In genomic region chr6:90705738-90706137, GRCm38 (mm10) we compare ENCODE assay signal across 11 mouse cellular contexts.
DNase-seq lines count a peak whose midpoint lies in the region; ATAC-seq and TF ChIP-seq lines count a peak whose summit lies in the region.
"Had no signal": no experiment of that assay in that cellular context is flagged by ENCODE, and none has a peak within 500 bp of the region (broad histone marks: within the 10 kb centered on the region; RNA-seq: fewer than 3 reads in every experiment).

No protein-coding gene starts in this region.

- no peak overlapping the region for H3K4me3 ChIP-seq in heart, embryonic 12.5 days
- H3K4me3 ChIP-seq in left cerebral cortex, adult 2 months = no peak overlapping the region
- no peak overlapping the region for H3K4me3 ChIP-seq in embryonic facial prominence, embryonic 14.5 days (ENCODE audit: low read depth, low read length)
- H3K4me3 ChIP-seq: midbrain, embryonic 10.5 days had no signal

- no peak overlapping the region for H3K9ac ChIP-seq in heart, embryonic 12.5 days
- no peak overlapping the region for H3K9ac ChIP-seq in embryonic facial prominence, embryonic 14.5 days (ENCODE audit: low read depth, low read length)

- H3K27ac ChIP-seq in heart, embryonic 12.5 days (ENCODE audit: poor library complexity, severe bottlenecking) = peak overlapping the region; percentile 22; the same call in 1 of the 2 replicates
- peak overlapping the region; percentile 13; the same call in 1 of the 2 replicates for H3K27ac ChIP-seq in left cerebral cortex, adult 2 months
- peak overlapping the region; percentile 90 for H3K27ac ChIP-seq in embryonic facial prominence, embryonic 14.5 days (replicated peaks; ENCODE audit: low read depth, low read length)
- H3K27ac ChIP-seq: midbrain, embryonic 10.5 days had no signal

- no peak for ATAC-seq in heart, embryonic 12.5 days (ENCODE audit: insufficient number of reproducible peaks, low FRiP score)
- ATAC-seq in embryonic facial prominence, embryonic 14.5 days (ENCODE audit: low read depth) = no peak

- no peak; the same call in 1 of the 2 replicates for TF ChIP-seq CTCF in left cerebral cortex, adult 2 months (IDR thresholded peaks at IDR 0.05)

- H3K27me3 ChIP-seq in heart, embryonic 12.5 days (replicated peaks) = no peaks in the 10 kb centered on the region
- no peaks in the 10 kb centered on the region for H3K27me3 ChIP-seq in embryonic facial prominence, embryonic 14.5 days (replicated peaks; ENCODE audit: control insufficient read depth, insufficient read depth, low read length)

- DNase-seq in heart, postnatal 4 days = no peak
- no peak for DNase-seq in left cerebral cortex, adult 2 months (ENCODE audit: extremely low spot score in 1 of 2, low spot score in 2 of 2)
- no peak for DNase-seq in left cerebral cortex, adult 8-10 months (ENCODE audit: low spot score in 2 of 2)
- peak; percentile 75 for DNase-seq in brain, adult 2 months (ENCODE audit: low read depth, low spot score)
- DNase-seq in embryonic facial prominence, embryonic 14.5 days (ENCODE audit: low spot score) = no peak
- DNase-seq in ovary, postnatal 14 days (ENCODE audit: low spot score) = no peak
- DNase-seq in right cerebral cortex, postnatal 14 days = no peak
- DNase-seq: adrenal gland, postnatal 14 days; kidney, postnatal 14 days had no signal

- H3K9me3 ChIP-seq in heart, embryonic 12.5 days (replicated peaks) = no peaks in the 10 kb centered on the region
- no peaks in the 10 kb centered on the region for H3K9me3 ChIP-seq in embryonic facial prominence, embryonic 14.5 days (ENCODE audit: control insufficient read depth, low read length)
- H3K9me3 ChIP-seq: midbrain, embryonic 10.5 days had no signal

- H3K4me1 ChIP-seq in heart, embryonic 12.5 days (replicated peaks) = peaks cover 98% of the 10 kb centered on the region
- peaks cover 69% of the 10 kb centered on the region for H3K4me1 ChIP-seq in embryonic facial prominence, embryonic 14.5 days (ENCODE audit: control insufficient read depth, insufficient read depth, low read length)

- WGBS in heart, embryonic 12.5 days = 86% methylated on average over 3 of the region's 3 CpGs
- WGBS in embryonic facial prominence, embryonic 14.5 days = 77% methylated on average over 3 of the region's 3 CpGs

- intact Hi-C loops in left cerebral cortex, adult 2 months (cut with DNase I) = no loop called here

- no peak overlapping the region for H3K4me2 ChIP-seq in heart, embryonic 12.5 days
- no peak overlapping the region for H3K4me2 ChIP-seq in embryonic facial prominence, embryonic 14.5 days (ENCODE audit: low read depth, low read length)

- H3K36me3 ChIP-seq in heart, embryonic 12.5 days = no peaks in the 10 kb centered on the region
- H3K36me3 ChIP-seq in embryonic facial prominence, embryonic 14.5 days (ENCODE audit: control insufficient read depth, insufficient read depth, low read length) = no peaks in the 10 kb centered on the region
- H3K36me3 ChIP-seq: midbrain, embryonic 10.5 days had no signal

Comparison
In these comparisons a context has a peak if more than half of its experiments do, and no peak if none do; other contexts are left out.
1. H3K27ac ChIP-seq: peak in every context shown above with its lines; median percentile 90 in embryonic facial prominence, embryonic 14.5 days; 22 in heart, embryonic 12.5 days; 13 in left cerebral cortex, adult 2 months.